Mouse (Mus musculus) hindbrain, postnatal 0 days (tissue): ENCODE data around the gene Polr2a. TPM values are rescaled to one million over a fixed set of nuclear protein-coding genes. Genes with fewer than 3 reads are reported as not detected.

Experiments used
- ATAC-seq: fragments of 200-750 bp; cut with Nextera tagmentation; 2 replicates; pipeline ENCODE4 v1.8.0; 2017; ENCODE audit warnings: mild to moderate bottlenecking, moderate TSS enrichment, moderate library complexity
- DNase-seq: peaks from one replicate; pipeline ENCODE4 v3.0.0-alpha.2; 2015; ENCODE audit warnings: low spot score
- H3K27ac ChIP-seq: fragments of 300-500 bp; sonication (generic); 2 replicates; pipeline ENCODE4 v1.5.1; 2014; ENCODE audit warnings: mild to moderate bottlenecking
- H3K27me3 ChIP-seq: fragments of 300-500 bp; sonication (generic); 2 replicates; pipeline ENCODE4 v1.6.1; 2014; ENCODE audit warnings: low read length, mixed read lengths; ENCODE audit not compliant: insufficient read depth
- H3K36me3 ChIP-seq: fragments of 300-500 bp; sonication (generic); 2 replicates; pipeline ENCODE4 v1.6.1; 2014; ENCODE audit warnings: low read length, mixed read lengths; ENCODE audit not compliant: insufficient read depth
- H3K4me1 ChIP-seq: fragments of 300-500 bp; sonication (generic); 2 replicates; pipeline ENCODE4 v1.6.1; 2014; ENCODE audit warnings: antibody characterized with exemption, low read length, mixed read lengths; ENCODE audit not compliant: insufficient read depth
- H3K4me2 ChIP-seq: fragments of 300-500 bp; sonication (generic); 2 replicates; pipeline ENCODE4 v1.6.1; 2014; ENCODE audit warnings: low read depth, mild to moderate bottlenecking, low read length, moderate library complexity, mixed read lengths
- H3K4me3 ChIP-seq: fragments of 300-500 bp; sonication (generic); 2 replicates; pipeline ENCODE4 v1.5.1; 2014; ENCODE audit warnings: low read length
- H3K9ac ChIP-seq: fragments of 300-500 bp; sonication (generic); replicated peaks from 2 replicates; pipeline ENCODE4 v1.6.1; 2014; ENCODE audit warnings: mild to moderate bottlenecking, low read length, moderate library complexity, mixed read lengths
- H3K9me3 ChIP-seq: fragments of 300-500 bp; sonication (generic); 2 replicates; pipeline ENCODE4 v1.6.1; 2016; ENCODE audit warnings: low read length, mixed read lengths
- CTCF ChIP-seq: IDR thresholded peaks from 2 replicates; pipeline ENCODE4 v1.5.1; 2016; ENCODE audit warnings: antibody characterized with exemption, control low read depth, low read depth
- WGBS: fragments of 180-500 bp; shearing (Covaris S2); extraction: QIAGEN DNeasy Blood & Tissue Kit; methylation state at CpG from one replicate; pipeline ENCODE4 v1.1.7; 2014; 5-methylcytosine and 5-hydroxymethylcytosine counted together
- polyA plus RNA-seq: library from polyadenylated mRNA; unstranded; fragments of >200 nt; fragmentation: Nextera tagmentation; extraction: Ambion mirVana; gene quantifications from 2 replicates; pipeline ENCODE4 v1.2.1, GENCODE M21; 2015
- total RNA-seq: library from RNA; depleted of rRNA; stranded (reverse); fragments of >200 nt; gene quantifications from 2 replicates; pipeline ENCODE4 v1.2.3, GENCODE M21; 2014

Polr2a gene
- total and polyA plus RNA-seq, 2 experiments from 2014 or later: 10.5 to 18.3 TPM

DNA sequence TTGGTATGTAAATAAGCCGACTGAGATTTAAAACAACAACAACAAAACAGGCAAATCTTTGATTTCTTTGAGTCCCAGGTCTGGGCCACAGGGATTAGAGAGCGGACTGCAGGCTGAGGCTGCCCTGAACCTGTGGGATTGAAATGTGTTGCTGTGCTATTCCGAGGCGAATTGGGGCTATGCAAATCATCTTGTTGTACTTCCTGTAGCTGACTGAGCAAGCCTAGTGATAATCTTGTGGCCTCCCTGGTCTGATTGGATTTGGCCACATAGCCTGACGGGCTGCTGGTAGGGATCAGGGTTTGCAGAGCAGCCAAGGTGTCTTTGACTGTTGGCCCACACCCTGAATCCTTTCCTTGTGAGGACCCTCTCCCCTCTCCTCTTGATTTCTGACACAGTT lies 16.5 kb upstream of the Polr2a start:
- H3K4me1 ChIP-seq: no peaks in the 10 kb centered on the region
- ATAC-seq (no peak), DNase-seq (no peak)
- no peak overlapping the region for H3K27ac ChIP-seq
- no peaks in the 10 kb centered on the region for H3K27me3 ChIP-seq
- H3K9ac ChIP-seq: no peak overlapping the region
- WGBS: 64% methylated on average over 5 of the region's 5 CpGs
- peaks cover 11% of the 10 kb centered on the region for H3K36me3 ChIP-seq
- no peak for TF ChIP-seq CTCF
- H3K4me3 ChIP-seq: no peak overlapping the region
- no peaks in the 10 kb centered on the region for H3K9me3 ChIP-seq
- H3K4me2 ChIP-seq: no peak overlapping the region

DNA sequence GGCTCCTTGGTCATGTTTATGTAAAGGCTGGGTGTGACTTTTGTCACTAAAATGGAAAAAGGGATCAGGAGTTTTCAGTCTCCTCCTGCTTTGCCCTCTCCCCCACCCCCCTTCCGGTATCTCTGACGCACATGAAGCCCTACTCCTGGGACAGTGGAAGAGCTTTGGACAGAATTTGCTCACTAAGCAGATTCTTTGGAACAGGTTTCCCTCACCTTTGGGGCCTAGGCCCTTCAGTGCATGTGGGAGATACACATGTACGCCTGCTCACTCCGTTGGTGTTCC lies 9.1 kb upstream of the Polr2a start:
- Histone ChIP-seq H3K4me3 (peak overlapping the region; percentile 96; the same call in 1 of the 2 replicates), H3K4me2 (peak overlapping the region; percentile 74), H3K4me1 (peaks cover 11% of the 10 kb centered on the region; the same call in 1 of the 2 replicates), H3K9me3 (no peaks in the 10 kb centered on the region), H3K9ac (peak overlapping the region; percentile 37), H3K36me3 (no peaks in the 10 kb centered on the region), H3K27me3 (no peaks in the 10 kb centered on the region), H3K27ac (peak overlapping the region; percentile 96; the same call in 1 of the 2 replicates)
- no peak for DNase-seq
- 60% methylated on average over 4 of the region's 4 CpGs for WGBS
- no peak for TF ChIP-seq CTCF
- ATAC-seq: no peak

DNA sequence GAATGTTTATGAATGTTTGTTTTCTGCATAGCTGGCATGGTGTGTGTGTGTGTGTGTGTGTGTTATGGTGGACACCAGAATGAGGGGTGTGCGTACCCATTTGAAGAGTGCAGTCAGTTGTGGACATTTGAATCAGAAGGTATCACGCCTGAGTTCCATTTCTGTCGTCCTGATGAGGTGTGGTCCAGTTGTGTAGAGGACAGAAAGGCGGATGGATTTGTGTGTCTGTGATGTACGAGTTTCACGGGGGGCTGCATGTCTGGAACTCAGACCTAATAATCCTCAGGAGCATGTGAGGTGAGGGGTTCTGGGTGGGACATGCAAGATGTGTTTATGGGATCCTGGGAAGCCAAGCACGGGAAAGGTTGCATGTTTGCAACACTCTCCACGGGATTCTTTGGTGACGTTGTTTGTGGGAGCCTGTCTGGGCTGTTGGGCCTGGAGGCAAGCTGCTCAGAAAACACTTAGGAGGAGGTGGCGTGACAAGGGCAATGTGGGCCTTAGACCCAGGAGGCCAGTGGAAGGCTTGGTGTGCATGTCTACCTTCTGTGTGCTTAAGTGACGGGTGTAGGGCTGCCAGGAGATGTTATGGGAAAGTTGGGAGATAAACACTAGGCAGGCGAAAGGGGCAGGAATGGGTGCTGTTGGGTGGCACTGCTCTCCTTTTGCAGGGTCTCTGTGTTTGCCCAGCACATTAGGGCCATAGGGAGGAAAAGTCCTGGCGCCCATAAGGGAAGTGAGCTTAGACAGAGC lies 8.6 kb upstream of the Polr2a start:
- Histone ChIP-seq H3K4me2 (peak overlapping the region; percentile 74), H3K27me3 (no peaks in the 10 kb centered on the region), H3K9ac (peak overlapping the region; percentile 99), H3K4me3 (peak overlapping the region; percentile 96), H3K36me3 (no peaks in the 10 kb centered on the region), H3K4me1 (peaks cover 11% of the 10 kb centered on the region; the same call in 1 of the 2 replicates), H3K9me3 (no peaks in the 10 kb centered on the region), H3K27ac (peak overlapping the region; percentile 96)
- ATAC-seq (no peak), DNase-seq (no peak)
- 58% methylated on average over 13 of the region's 13 CpGs for WGBS
- TF ChIP-seq CTCF: no peak

DNA sequence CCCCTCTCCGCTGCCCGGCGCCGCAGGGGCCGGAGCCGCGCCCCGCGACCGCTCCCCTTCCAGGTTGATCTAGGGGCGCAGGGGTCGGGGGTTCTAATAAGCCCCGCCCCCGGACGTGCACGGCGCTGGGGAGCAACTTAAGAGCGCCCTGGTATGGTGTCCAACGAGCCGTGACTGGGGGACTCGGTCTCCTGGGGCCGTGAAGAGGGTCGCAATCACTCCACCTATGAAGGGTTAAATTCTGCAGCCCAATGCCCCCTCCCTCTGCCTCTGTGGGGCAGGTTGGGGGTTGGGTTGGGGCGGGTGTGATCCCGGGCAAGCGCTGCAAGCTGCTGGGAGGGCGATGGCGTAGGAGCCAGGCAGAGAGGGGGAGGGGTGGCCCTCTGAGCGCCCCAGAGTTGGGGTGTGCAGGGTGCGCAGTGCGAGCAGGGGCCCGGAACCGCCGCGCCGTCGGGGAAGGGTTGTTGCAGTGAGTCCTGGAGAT lies 7.7 kb upstream of the Polr2a start:
- peaks cover 11% of the 10 kb centered on the region; the same call in 1 of the 2 replicates for H3K4me1 ChIP-seq
- ATAC-seq: peak; percentile 81
- under 1% methylated on average over 36 of the region's 37 CpGs for WGBS
- peak overlapping the region; percentile 96 for H3K4me3 ChIP-seq
- TF ChIP-seq CTCF: no peak
- peak overlapping the region; percentile 74 for H3K4me2 ChIP-seq
- H3K27ac ChIP-seq: peak overlapping the region; percentile 96
- no peaks in the 10 kb centered on the region for H3K9me3 ChIP-seq
- peak; percentile 76 for DNase-seq
- H3K36me3 ChIP-seq: no peaks in the 10 kb centered on the region
- no peaks in the 10 kb centered on the region for H3K27me3 ChIP-seq
- H3K9ac ChIP-seq: peak overlapping the region; percentile 99

- peak within 1 kb of the TSS; percentile 96 for H3K4me3 ChIP-seq
- H3K27me3 ChIP-seq: no peaks in the 10 kb centered on the region
- peaks cover 11% of the 10 kb centered on the region; the same call in 1 of the 2 replicates for H3K4me1 ChIP-seq
- H3K27ac ChIP-seq: peak within 1 kb of the TSS; percentile 96
- peak; percentile 76 for ATAC-seq
- no peak for TF ChIP-seq CTCF
- H3K9ac ChIP-seq: peak within 1 kb of the TSS; percentile 99
- H3K36me3 ChIP-seq: no peaks in the 10 kb centered on the region
- WGBS: 19% methylated on average over 34 of the region's 55 CpGs
- peak; percentile 65 for DNase-seq
- H3K9me3 ChIP-seq: no peaks in the 10 kb centered on the region
- peak within 1 kb of the TSS; percentile 74 for H3K4me2 ChIP-seq
These were observed 7.0 kb upstream of the Polr2a start, which contains the start of gene Zbtb4 for GRCm38 (mm10) chr11:69765221-69766125. Gene Zbtb4, plus strand, starts transcription at chr11:69765912.

- Histone ChIP-seq H3K4me1 (peaks cover 22% of the 10 kb centered on the region), H3K27ac (no peak overlapping the region), H3K4me2 (no peak overlapping the region), H3K9me3 (no peaks in the 10 kb centered on the region), H3K36me3 (no peaks in the 10 kb centered on the region), H3K4me3 (no peak overlapping the region), H3K9ac (no peak overlapping the region), H3K27me3 (no peaks in the 10 kb centered on the region)
- WGBS: 76% methylated on average over 7 of the region's 7 CpGs
- ATAC-seq (no peak), DNase-seq (peak; percentile 32)
- peak; percentile 45 for TF ChIP-seq CTCF
These were observed 5.1 kb upstream of the Polr2a start for GRCm38 (mm10) chr11:69763551-69763950.
